Mouse (Mus musculus) heart, postnatal 25 days (tissue): ENCODE data around the gene Dcn. TPM values are rescaled to one million over a fixed set of nuclear protein-coding genes. Genes with fewer than 3 reads are reported as not detected.

Source experiments
- DNase-seq: peaks from one replicate; pipeline ENCODE4 v3.0.0; 2022; ENCODE audit warnings: low spot score
- intact Hi-C: fragments of 180-260 bp; cut with DNase I; formaldehyde crosslinking; loops from one replicate; pipeline ENCODE4 v1.15.1; 2025
- total RNA-seq, 2 experiments: library from RNA; stranded (reverse); gene quantifications; 2 replicates each; pipeline ENCODE4 v1.2.3; 2021

The Dcn gene
- total RNA-seq, 2 experiments from 2014 or later: 381 to 431 TPM

DNA sequence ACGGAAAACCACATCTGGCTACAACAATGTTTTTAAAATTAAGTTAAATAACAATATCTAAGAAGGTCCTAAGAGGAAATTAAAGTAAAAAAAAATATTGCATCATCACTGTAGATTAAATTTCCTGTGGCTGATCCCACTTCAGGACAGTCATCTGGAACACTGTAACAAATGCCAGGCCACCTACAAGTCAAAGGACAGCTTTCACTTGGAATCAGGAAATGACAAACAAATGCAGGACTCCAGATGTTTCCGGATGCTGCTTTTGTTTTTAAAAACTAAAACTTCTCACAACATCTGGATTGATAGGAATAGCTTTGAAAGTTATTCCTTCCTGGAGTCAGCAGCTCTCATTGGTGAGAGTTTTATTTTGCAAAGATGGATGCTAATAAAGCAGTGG is 57.5 kb downstream of the Dcn start:
- intact Hi-C loops: no loop called here
- no peak for DNase-seq

DNA sequence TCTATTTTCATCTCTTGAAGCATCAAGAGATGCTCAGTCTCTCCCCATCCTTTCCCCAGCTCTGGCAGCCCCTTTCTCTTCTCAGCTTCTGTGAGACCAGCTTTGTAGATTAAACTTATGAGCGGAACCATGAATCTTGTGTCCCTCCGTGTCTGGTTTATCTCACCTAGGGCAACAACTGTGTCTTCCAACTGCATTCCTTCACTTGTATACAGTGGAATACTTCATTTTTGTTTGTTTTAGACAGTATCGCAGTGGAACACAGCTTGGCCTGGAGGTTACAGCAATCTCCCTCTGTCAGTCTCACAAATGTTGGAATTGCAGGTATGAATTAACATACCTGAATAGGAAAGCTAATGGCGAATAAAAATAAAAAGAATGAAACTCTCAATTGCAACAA is 58.8 kb downstream of the Dcn start:
- intact Hi-C loops: no loop called here
- no peak for DNase-seq

DNA sequence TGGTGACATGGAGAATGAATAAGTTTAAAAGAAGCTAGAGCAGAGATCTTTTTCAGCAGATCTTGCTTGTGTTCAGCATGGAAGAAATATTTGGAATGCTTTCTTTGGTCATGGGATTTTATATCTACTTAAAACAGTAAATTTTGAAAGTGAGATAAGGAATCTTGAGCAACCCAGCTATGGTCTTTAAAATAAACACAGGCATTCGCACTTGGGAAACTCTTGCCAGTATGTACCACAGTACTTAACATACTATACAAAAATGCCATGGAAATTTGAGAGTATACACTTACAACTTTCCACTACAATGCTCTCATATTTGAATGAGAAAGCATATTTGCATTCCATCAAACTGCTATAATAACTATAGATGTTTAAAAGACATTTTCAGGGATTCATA is 68.3 kb downstream of the Dcn start:
- intact Hi-C loops: no loop called here
- DNase-seq: no peak

DNA sequence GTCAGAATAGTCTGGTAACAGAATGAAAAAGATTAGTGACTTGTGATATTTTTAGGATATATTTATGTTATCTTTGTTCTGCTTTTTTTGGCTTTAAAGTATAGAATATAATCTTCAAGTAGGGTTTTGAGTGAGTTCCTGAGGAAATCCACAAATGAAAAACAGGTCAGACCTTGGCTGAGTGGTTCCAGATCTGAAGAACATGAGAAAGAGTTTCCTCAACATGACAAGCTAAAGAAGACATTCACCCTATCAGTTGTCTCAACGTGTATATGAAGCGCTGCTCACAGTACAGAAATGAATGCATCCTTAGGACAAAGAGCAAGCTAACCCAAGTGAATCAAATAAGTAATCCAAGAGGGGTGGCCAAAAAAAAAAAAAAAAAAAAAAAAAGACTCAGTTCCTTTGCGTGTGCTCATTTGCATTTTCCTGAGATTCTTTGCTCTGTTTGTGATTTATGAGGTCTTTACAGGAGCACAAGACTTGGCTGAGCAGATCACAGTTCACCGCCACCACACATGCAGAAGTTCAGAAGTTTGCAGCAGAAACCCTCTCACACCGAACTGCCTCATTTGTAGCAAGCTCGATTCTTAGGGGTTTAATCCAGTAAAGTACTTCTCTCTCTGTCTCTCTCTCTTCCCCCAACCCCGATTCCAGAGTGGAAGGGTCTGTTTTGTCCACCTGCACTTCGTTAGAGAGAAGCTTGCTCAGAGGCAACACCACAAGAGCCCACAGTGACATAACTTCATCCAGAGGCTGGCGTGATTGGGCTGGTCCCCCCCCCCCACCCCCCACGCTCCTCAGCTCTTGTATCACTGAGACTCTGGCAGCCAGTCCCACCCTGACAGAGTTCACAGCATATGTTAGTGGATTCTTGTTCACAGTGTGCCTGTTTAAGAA is 85.8 kb downstream of the Dcn start, which contains the start of gene Lum:
TSS of gene Lum (plus strand) at position 172 of the 900 bp plus-strand sequence.
- intact Hi-C loops: no loop called here
- DNase-seq: no peak

DNA sequence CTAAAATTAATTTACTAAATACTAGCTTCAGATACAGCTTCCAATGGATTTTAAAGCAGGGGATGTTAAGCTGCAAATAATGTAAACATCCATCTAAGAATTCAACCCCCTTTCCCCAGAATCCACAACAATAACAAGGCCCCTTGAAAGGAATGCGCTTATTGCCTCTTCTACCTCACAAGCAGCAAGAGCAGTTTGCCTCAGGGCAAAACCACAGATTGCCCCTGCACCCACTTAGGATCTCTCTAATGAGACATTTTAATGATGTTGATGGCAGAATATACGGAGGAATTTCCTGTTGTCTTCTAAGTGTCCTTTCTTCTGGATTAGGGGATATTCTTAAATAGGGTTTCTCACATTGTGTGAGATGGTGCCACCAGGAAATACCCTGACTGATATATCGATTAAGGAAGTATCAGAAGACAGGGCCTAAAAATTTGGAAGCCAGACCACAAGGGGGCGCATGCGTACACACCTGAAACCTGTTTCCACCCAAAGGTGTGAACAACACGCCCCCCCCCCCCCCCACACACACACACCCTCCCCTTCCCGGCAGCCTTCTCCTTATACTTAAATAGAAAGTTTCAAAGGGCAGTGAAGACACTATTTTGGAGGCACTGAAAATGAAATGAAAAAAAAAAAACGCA is 88.2 kb downstream of the Dcn start:
- intact Hi-C loops: no loop called here
- DNase-seq: no peak

Other genes with a start within 250 kb of the Dcn start
- gene Lum, start 85.5 kb downstream of the Dcn start, total RNA-seq: 10 to 100 TPM; 55.6 to 72.7 TPM
- not detected for gene Kera, start 127.3 kb downstream of the Dcn start, total RNA-seq
- under 1 TPM; 0.50 to 0.52 TPM for gene Epyc, start 164.5 kb downstream of the Dcn start, total RNA-seq
- not detected for gene Ccer1, start 213.4 kb downstream of the Dcn start, total RNA-seq
- gene C030005K15Rik, start 247.1 kb downstream of the Dcn start, total RNA-seq: not detected